Mouse (Mus musculus): ENCODE data around the gene Tcirg1. TPM values are rescaled to one million over a fixed set of nuclear protein-coding genes. Genes with fewer than 3 reads are reported as not detected.

The Tcirg1 gene
- total RNA-seq, 2 experiments from 2014 or later: 5.1 to 5.8 TPM

- TF ChIP-seq CTCF (IDR thresholded peaks at IDR 0.05): no peak
- H3K4me3 ChIP-seq: no peak overlapping the region
- intact Hi-C loops (cut with DNase I): no loop called here
- no peak for DNase-seq
- no peak overlapping the region for H3K27ac ChIP-seq
Measured at GRCm38 (mm10) chr19:3884325-3884990, 22.5 kb downstream of the Tcirg1 start.

GRCm38 (mm10) chr19:3882214-3882613 is 24.7 kb downstream of the Tcirg1 start:
- intact Hi-C loops (cut with DNase I): no loop called here
- no peak for TF ChIP-seq CTCF (IDR thresholded peaks at IDR 0.05)
- no peak overlapping the region for H3K4me3 ChIP-seq
- DNase-seq: no peak
- H3K27ac ChIP-seq: no peak overlapping the region

GRCm38 (mm10) chr19:3880054-3880848 is 26.7 kb downstream of the Tcirg1 start:
- no peak overlapping the region for H3K27ac ChIP-seq
- no peak overlapping the region for H3K4me3 ChIP-seq
- TF ChIP-seq CTCF (IDR thresholded peaks at IDR 0.05): no peak
- no peak for DNase-seq
- intact Hi-C loops (cut with DNase I): no loop called here

GRCm38 (mm10) chr19:3875045-3875444 is 31.9 kb downstream of the Tcirg1 start:
- Histone ChIP-seq H3K27ac (no peak overlapping the region), H3K4me3 (no peak overlapping the region)
- no peak for DNase-seq
- intact Hi-C loops (cut with DNase I): no loop called here
- no peak for TF ChIP-seq CTCF (IDR thresholded peaks at IDR 0.05)

- Histone ChIP-seq H3K27ac (no peak overlapping the region), H3K4me3 (no peak overlapping the region)
- no peak for DNase-seq
- intact Hi-C loops (cut with DNase I): no loop called here
- TF ChIP-seq CTCF (IDR thresholded peaks at IDR 0.05): no peak
Measured at GRCm38 (mm10) chr19:3872373-3872772, 34.6 kb downstream of the Tcirg1 start.

- intact Hi-C loops (cut with DNase I): no loop called here
- Histone ChIP-seq H3K27ac (no peak overlapping the region), H3K4me3 (no peak overlapping the region)
- no peak for TF ChIP-seq CTCF (IDR thresholded peaks at IDR 0.05)
- DNase-seq: no peak
Measured at GRCm38 (mm10) chr19:3871468-3871867, 35.5 kb downstream of the Tcirg1 start.

- H3K27ac ChIP-seq: no peak overlapping the region
- no peak for TF ChIP-seq CTCF (IDR thresholded peaks at IDR 0.05)
- no peak overlapping the region for H3K4me3 ChIP-seq
- intact Hi-C loops (cut with DNase I): no loop called here
- DNase-seq: no peak
Measured at GRCm38 (mm10) chr19:3868290-3868689, 38.6 kb downstream of the Tcirg1 start.

GRCm38 (mm10) chr19:3864960-3865359 is 42.0 kb downstream of the Tcirg1 start:
- Histone ChIP-seq H3K27ac (no peak overlapping the region), H3K4me3 (no peak overlapping the region)
- no peak for DNase-seq
- TF ChIP-seq CTCF (IDR thresholded peaks at IDR 0.05): peak; percentile 49
- intact Hi-C loops (cut with DNase I): no loop called here

GRCm38 (mm10) chr19:3862713-3863112 is 44.2 kb downstream of the Tcirg1 start:
- intact Hi-C loops (cut with DNase I): no loop called here
- Histone ChIP-seq H3K27ac (no peak overlapping the region), H3K4me3 (no peak overlapping the region)
- DNase-seq: no peak
- no peak for TF ChIP-seq CTCF (IDR thresholded peaks at IDR 0.05)

GRCm38 (mm10) chr19:3857220-3857619 is 49.7 kb downstream of the Tcirg1 start:
- intact Hi-C loops (cut with DNase I): no loop called here
- no peak for DNase-seq
- TF ChIP-seq CTCF (IDR thresholded peaks at IDR 0.05): no peak
- Histone ChIP-seq H3K27ac (no peak overlapping the region), H3K4me3 (no peak overlapping the region)

- intact Hi-C loops (cut with DNase I): no loop called here
- H3K4me3 ChIP-seq: no peak overlapping the region
- TF ChIP-seq CTCF (IDR thresholded peaks at IDR 0.05): no peak
- H3K27ac ChIP-seq: no peak overlapping the region
- DNase-seq: no peak
Measured at GRCm38 (mm10) chr19:3855601-3856000, 51.3 kb downstream of the Tcirg1 start.

- no peak for DNase-seq
- intact Hi-C loops (cut with DNase I): no loop called here
- TF ChIP-seq CTCF (IDR thresholded peaks at IDR 0.05): no peak
- Histone ChIP-seq H3K4me3 (no peak overlapping the region), H3K27ac (no peak overlapping the region)
Measured at GRCm38 (mm10) chr19:3855091-3855490, 51.8 kb downstream of the Tcirg1 start.

GRCm38 (mm10) chr19:3853891-3854290 is 53.0 kb downstream of the Tcirg1 start:
- Histone ChIP-seq H3K4me3 (no peak overlapping the region), H3K27ac (no peak overlapping the region)
- no peak for DNase-seq
- no peak for TF ChIP-seq CTCF (IDR thresholded peaks at IDR 0.05)
- intact Hi-C loops (cut with DNase I): loop anchor here (5.0 kb wide), 1 partner anchor 58 kb away; the partner anchor contains the start of gene Ndufs8
